Mouse (Mus musculus) thymus, adult 2 months (tissue): ENCODE data around the gene Abl2. TPM values are rescaled to one million over a fixed set of nuclear protein-coding genes. Genes with fewer than 3 reads are reported as not detected.
"Not testable (repeated sequence)": the region's sequence is repeated elsewhere in the genome, so short reads cannot be mapped to it uniquely, and the experiment has no call there.

Source experiments
- DNase-seq: peaks from one replicate; pipeline ENCODE4 v3.0.0; 2021
- H3K27ac ChIP-seq: fragments of 200-500 bp; 2 replicates; pipeline ENCODE4 v1.5.1; 2012; ENCODE audit warnings: low read length, control low read depth; ENCODE audit not compliant: control insufficient read depth, insufficient read depth
- H3K27me3 ChIP-seq: fragments of 200-500 bp; 2 replicates; pipeline ENCODE4 v1.6.1; 2012; ENCODE audit warnings: mild to moderate bottlenecking, low read length, moderate library complexity, mixed read lengths; ENCODE audit not compliant: control insufficient read depth, insufficient read depth
- H3K36me3 ChIP-seq: fragments of 200-500 bp; 2 replicates; pipeline ENCODE4 v1.6.1; 2012; ENCODE audit warnings: mild to moderate bottlenecking, low read length, moderate library complexity; ENCODE audit not compliant: control insufficient read depth, insufficient read depth
- H3K4me1 ChIP-seq: fragments of 200-500 bp; replicated peaks from 2 replicates; pipeline ENCODE4 v1.6.1; 2012; ENCODE audit warnings: low read length; ENCODE audit not compliant: control insufficient read depth, insufficient read depth
- H3K4me3 ChIP-seq: fragments of 200-500 bp; 2 replicates; pipeline ENCODE4 v1.5.1; 2012; ENCODE audit warnings: mild to moderate bottlenecking, low read length, control low read depth, moderate library complexity; ENCODE audit not compliant: control insufficient read depth, insufficient read depth
- CTCF ChIP-seq: fragments of 200-500 bp; IDR thresholded peaks from 2 replicates; pipeline ENCODE4 v1.5.1; 2012; ENCODE audit warnings: mild to moderate bottlenecking, control low read depth, low read length, moderate library complexity, borderline replicate concordance; ENCODE audit not compliant: control insufficient read depth, poor library complexity, insufficient read depth; ENCODE audit errors: extremely low read depth
- POLR2A ChIP-seq: fragments of 200-500 bp; IDR thresholded peaks from 2 replicates; pipeline ENCODE4 v1.6.1; 2012; ENCODE audit warnings: mild to moderate bottlenecking, low read length, control low read depth, moderate library complexity; ENCODE audit not compliant: control insufficient read depth, poor library complexity, insufficient read depth; ENCODE audit errors: extremely low read depth
- WGBS: fragments of 180-500 bp; shearing (Covaris S2); methylation state at CpG from one replicate; pipeline ENCODE4 v1.1.7; 2018; 5-methylcytosine and 5-hydroxymethylcytosine counted together
- polyA plus RNA-seq: library from polyadenylated mRNA; depleted of rRNA; stranded (reverse); fragments of >200 nt; gene quantifications from 2 replicates; pipeline ENCODE4 v1.2.3, GENCODE M21; 2012

Abl2 gene
- polyA plus RNA-seq, 1 experiment = 18.7 TPM

DNA sequence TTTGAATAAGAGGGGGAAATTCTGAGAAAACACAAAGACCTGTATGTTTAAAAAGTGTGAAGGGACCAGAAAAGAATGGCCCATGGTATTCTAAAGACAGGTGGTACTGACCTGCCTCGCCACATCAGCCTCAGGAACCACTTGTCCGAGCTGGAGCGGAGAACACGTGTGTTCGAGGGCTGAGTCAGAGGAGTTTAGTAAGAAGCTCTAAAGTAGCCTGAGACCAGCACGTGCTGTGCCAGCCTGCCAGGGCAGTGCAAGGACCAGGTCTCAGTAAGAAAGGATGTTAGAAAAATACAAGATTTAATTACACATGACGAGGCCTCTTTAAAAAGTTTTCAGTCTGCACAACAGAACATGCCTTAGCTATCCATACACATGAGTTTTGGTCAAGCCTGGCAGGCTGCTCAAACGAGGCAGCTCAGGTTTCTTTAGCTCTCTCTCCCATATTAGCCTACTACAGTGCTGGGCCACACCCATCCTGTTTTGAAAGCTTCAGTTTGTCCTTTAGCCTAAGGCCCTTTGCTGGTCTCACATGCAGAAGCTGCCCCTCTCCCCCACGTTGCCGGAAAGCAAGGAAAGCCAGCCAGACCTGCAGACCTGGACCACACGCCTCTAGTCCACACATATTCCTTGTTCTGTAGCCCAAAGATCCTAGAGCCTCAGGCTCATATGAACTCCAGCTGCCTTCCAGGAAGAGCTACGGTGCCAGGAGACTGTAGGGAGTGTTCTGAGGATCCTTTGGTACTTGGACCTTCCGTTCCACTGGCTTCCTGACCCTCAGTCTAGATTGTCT is 96.3 kb downstream of the Abl2 start:
- H3K27ac ChIP-seq = no peak overlapping the region
- DNase-seq = no peak
- WGBS = 92% methylated on average over 13 of the region's 13 CpGs
- H3K4me3 ChIP-seq = no peak overlapping the region
- H3K4me1 ChIP-seq = 0 out of 2 replicates have a peak, but pooled peaks cover 2% of the 10 kb centered on the region
- H3K36me3 ChIP-seq = no peaks in the 10 kb centered on the region
- H3K27me3 ChIP-seq = no peaks in the 10 kb centered on the region
- TF ChIP-seq POLR2A (no peak), CTCF (no peak)

DNA sequence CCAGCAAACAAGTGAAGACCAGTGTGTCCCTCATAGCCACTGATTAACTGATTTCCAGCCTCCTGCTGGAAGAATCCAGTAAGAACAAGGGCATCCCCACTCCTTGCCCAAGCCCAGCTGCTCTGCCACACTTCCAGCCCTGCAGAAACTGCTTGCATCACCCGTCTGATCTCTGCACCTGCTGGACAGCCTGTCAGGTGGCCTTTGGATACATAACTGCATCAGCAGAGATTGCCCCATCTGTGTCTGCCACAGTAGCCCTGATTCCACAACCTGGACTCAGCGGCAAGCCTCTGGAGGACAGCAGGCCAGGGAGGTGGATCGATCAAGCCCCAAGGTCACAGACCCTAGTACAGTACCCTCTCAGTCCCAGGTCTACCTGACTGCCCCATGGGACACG is 98.9 kb downstream of the Abl2 start:
- Histone ChIP-seq H3K4me1 (peaks cover 9% of the 10 kb centered on the region), H3K36me3 (no peaks in the 10 kb centered on the region), H3K27ac (no peak overlapping the region), H3K27me3 (no peaks in the 10 kb centered on the region), H3K4me3 (no peak overlapping the region)
- DNase-seq = no peak
- TF ChIP-seq POLR2A = no peak
- TF ChIP-seq CTCF = no peak
- whole genome bisulfite sequencing = 91% methylated on average over 4 of the region's 4 CpGs

DNA sequence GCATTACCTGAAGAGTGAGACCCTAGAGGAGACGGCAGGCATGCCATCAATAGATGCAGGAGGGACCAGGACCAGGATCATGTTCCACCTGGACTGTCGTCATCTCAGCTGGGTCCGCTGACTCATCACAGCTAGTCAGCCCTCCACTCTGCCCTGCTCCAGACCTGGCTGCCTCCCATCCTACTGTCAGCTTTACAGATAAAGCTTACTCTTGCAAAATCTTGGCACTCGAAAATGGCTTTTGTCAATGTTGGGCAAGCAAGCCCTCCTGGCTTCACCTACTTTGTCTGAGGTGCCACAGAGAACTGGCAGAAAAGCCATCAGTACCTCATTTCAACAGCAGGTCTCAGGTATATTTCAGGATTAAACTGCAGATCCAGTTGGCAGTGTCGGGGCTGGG is 100.1 kb downstream of the Abl2 start:
- TF ChIP-seq CTCF (no peak), POLR2A (no peak)
- Histone ChIP-seq H3K27ac (no peak overlapping the region), H3K4me1 (peaks cover 9% of the 10 kb centered on the region), H3K27me3 (no peaks in the 10 kb centered on the region), H3K36me3 (no peaks in the 10 kb centered on the region), H3K4me3 (no peak overlapping the region)
- no peak for DNase-seq
- 95% methylated on average over 5 of the region's 5 CpGs for WGBS

DNA sequence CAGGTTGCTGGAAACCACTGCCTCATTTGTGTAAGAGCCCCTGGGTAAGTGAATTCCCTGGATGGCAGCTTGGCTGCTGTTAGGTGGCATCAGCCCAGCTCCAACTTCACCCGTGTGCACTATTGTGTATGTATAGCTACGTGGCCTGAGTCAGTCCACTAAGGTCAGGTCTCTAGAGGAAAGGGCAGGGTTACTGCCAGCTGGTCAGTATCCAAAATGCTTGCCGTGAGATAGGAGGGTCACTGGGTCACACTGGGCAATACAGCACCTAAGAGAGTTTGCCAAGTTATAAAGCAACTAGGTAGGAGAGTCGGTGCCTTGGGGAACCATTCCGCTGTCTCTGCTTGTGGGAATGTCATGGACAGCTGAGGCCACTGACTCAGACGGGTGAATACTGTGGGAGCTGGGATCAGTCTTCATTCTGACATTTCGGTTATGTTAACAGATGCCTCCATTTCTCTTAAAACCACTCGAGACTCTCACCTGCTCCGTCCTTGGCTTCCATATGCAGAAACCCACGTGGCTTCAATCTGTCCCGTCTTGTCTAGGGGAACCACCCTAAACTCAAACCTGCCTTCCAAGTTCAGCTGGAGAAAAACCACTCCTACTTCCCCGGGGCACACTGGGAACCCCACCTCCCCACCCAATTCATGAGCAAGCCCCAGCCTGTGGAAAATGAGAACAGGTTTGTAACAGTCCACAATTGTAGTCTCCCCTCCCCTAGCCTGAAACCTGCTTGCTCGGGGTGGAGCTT is 101.5 kb downstream of the Abl2 start:
- H3K27ac ChIP-seq = peak overlapping the region; percentile 23; the same call in 1 of the 2 replicates
- no peak overlapping the region for H3K4me3 ChIP-seq
- DNase-seq = no peak
- peaks cover 9% of the 10 kb centered on the region for H3K4me1 ChIP-seq
- TF ChIP-seq CTCF = no peak
- TF ChIP-seq POLR2A = no peak
- H3K27me3 ChIP-seq = no peaks in the 10 kb centered on the region
- H3K36me3 ChIP-seq = no peaks in the 10 kb centered on the region
- WGBS = 63% methylated on average over 13 of the region's 13 CpGs

DNA sequence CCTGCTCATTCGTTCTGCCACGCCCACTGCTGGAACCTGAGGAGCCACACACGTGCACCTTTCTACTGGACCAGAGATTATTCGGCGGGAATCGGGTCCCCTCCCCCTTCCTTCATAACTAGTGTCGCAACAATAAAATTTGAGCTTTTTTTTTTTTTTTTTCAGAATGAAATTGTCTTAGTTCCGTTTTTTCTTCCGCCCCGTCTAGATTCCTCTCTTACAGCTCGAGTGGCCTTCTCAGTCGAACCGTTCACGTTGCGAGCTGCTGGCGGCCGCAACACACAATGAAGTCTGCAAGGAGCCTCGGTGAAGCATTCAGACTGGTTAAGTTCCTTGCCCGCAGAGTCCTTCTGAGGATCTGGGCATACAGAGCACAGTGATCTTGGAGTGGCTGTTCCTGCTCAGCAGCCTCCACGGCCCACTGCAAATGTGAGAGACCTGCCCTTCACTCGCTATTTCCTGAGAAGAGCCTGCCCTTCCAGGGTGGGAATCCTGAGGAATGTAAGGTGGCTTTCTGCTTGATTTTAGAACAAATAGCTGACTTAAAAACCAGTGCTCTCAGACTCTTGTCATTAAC is 102.2 kb downstream of the Abl2 start:
- H3K27ac ChIP-seq, H3K4me3 ChIP-seq, H3K36me3 ChIP-seq, H3K4me1 ChIP-seq, H3K27me3 ChIP-seq, DNase-seq: not testable (repeated sequence)
- WGBS = 28% methylated on average over 21 of the region's 21 CpGs

DNA sequence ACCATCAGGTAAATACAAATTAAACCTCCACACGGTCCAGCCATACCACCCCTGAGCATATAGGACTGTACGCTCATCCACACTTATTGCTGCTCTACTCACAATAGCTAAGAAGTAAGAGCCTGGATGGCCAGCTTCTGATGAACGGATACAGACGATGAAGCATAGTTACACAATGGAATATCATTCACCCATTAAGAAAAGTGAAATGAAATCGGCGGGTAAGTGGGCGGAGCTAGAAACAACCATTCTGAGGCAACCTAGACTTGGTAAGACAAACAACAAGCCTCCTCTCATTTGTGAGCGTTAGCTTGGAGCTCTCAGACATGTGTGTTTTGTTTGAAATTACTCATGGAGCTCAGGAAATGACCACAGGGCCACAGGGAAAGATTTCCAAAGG is 107.2 kb downstream of the Abl2 start:
- H3K4me3 ChIP-seq = no peak overlapping the region
- no peak overlapping the region for H3K27ac ChIP-seq
- TF ChIP-seq CTCF (no peak), POLR2A (no peak)
- 97% methylated on average over 8 of the region's 8 CpGs for WGBS
- no peak for DNase-seq
- H3K27me3 ChIP-seq = no peaks in the 10 kb centered on the region
- H3K36me3 ChIP-seq = no peaks in the 10 kb centered on the region
- peaks cover 20% of the 10 kb centered on the region for H3K4me1 ChIP-seq
